Mouse (Mus musculus): ENCODE measurements around the gene A630001G21Rik.

The A630001G21Rik gene

GRCm38 (mm10) chr1:85735463-85736123 lies 42.9 kb downstream of the A630001G21Rik start:
- peak; percentile 39 for DNase-seq (ENCODE audit: low read depth, low spot score)

- DNase-seq (ENCODE audit: low read depth, low spot score) = no peak
Observed at GRCm38 (mm10) chr1:85734511-85734910, 43.9 kb downstream of the A630001G21Rik start.

- DNase-seq (ENCODE audit: low read depth, low spot score) = no peak
Observed at GRCm38 (mm10) chr1:85732581-85732980, 45.9 kb downstream of the A630001G21Rik start.

GRCm38 (mm10) chr1:85730471-85730870 lies 48.0 kb downstream of the A630001G21Rik start:
- no peak for DNase-seq (ENCODE audit: low read depth, low spot score)

- DNase-seq (ENCODE audit: low read depth, low spot score) = no peak
Observed at GRCm38 (mm10) chr1:85720220-85720893, 58.1 kb downstream of the A630001G21Rik start.

- no peak for DNase-seq (ENCODE audit: low read depth, low spot score)
Observed at GRCm38 (mm10) chr1:85719049-85719448, 59.4 kb downstream of the A630001G21Rik start.

- no peak for DNase-seq (ENCODE audit: low read depth, low spot score)
Observed at GRCm38 (mm10) chr1:85716447-85717027, 61.9 kb downstream of the A630001G21Rik start.

GRCm38 (mm10) chr1:85714501-85714900 lies 63.9 kb downstream of the A630001G21Rik start:
- no peak for DNase-seq (ENCODE audit: low read depth, low spot score)

GRCm38 (mm10) chr1:85706754-85707153 lies 71.7 kb downstream of the A630001G21Rik start:
- DNase-seq (ENCODE audit: low read depth, low spot score) = no peak

- DNase-seq (ENCODE audit: low read depth, low spot score) = no peak
Observed at GRCm38 (mm10) chr1:85705552-85705951, 72.9 kb downstream of the A630001G21Rik start.

GRCm38 (mm10) chr1:85703245-85704186 lies 74.9 kb downstream of the A630001G21Rik start:
- peak; percentile 71 for DNase-seq (ENCODE audit: low read depth, low spot score)

- no peak for DNase-seq (ENCODE audit: low read depth, low spot score)
Observed at GRCm38 (mm10) chr1:85702531-85702930, 75.9 kb downstream of the A630001G21Rik start.

- no peak for DNase-seq (ENCODE audit: low read depth, low spot score)
Observed at GRCm38 (mm10) chr1:85697721-85698493, 80.5 kb downstream of the A630001G21Rik start.

GRCm38 (mm10) chr1:85695646-85696045 lies 82.8 kb downstream of the A630001G21Rik start:
- DNase-seq (ENCODE audit: low read depth, low spot score) = no peak

- no peak for DNase-seq (ENCODE audit: low read depth, low spot score)
Observed at GRCm38 (mm10) chr1:85693280-85693679, 85.2 kb downstream of the A630001G21Rik start.

GRCm38 (mm10) chr1:85692281-85692680 lies 86.2 kb downstream of the A630001G21Rik start:
- DNase-seq (ENCODE audit: low read depth, low spot score) = peak; percentile 8

GRCm38 (mm10) chr1:85690544-85690943 lies 87.9 kb downstream of the A630001G21Rik start:
- DNase-seq (ENCODE audit: low read depth, low spot score) = no peak

GRCm38 (mm10) chr1:85687346-85687745 lies 91.1 kb downstream of the A630001G21Rik start:
- DNase-seq (ENCODE audit: low read depth, low spot score) = peak; percentile 3

GRCm38 (mm10) chr1:85686666-85687065 lies 91.8 kb downstream of the A630001G21Rik start:
- no peak for DNase-seq (ENCODE audit: low read depth, low spot score)

- DNase-seq (ENCODE audit: low read depth, low spot score) = no peak
Observed at GRCm38 (mm10) chr1:85680226-85680625, 98.2 kb downstream of the A630001G21Rik start.
